Mouse (Mus musculus): Measurements from ENCODE around the gene Zfp553. TPM values are rescaled to one million over a fixed set of nuclear protein-coding genes. Genes with fewer than 3 reads are reported as not detected.

Zfp553 gene
- polyA plus RNA-seq, 1 experiment from 2014 or later: 14.0 TPM

GRCm38 (mm10) chr7:127270666-127271065 is 37.8 kb downstream of the Zfp553 start:
- Histone ChIP-seq H3K36me3 (ENCODE audit: control insufficient read depth, insufficient read depth, low read length) (peaks cover 35% of the 10 kb centered on the region), H3K27ac (replicated peaks; ENCODE audit: low read depth, low read length) (no peak overlapping the region), H3K9me3 (ENCODE audit: control insufficient read depth, low read length) (peaks cover 5% of the 10 kb centered on the region; the same call in 1 of the 2 replicates), H3K4me3 (ENCODE audit: low read depth, low read length) (no peak overlapping the region), H3K27me3 (replicated peaks; ENCODE audit: control insufficient read depth, insufficient read depth, low read length) (no peaks in the 10 kb centered on the region), H3K4me2 (ENCODE audit: low read depth, low read length) (no peak overlapping the region), H3K9ac (ENCODE audit: low read depth, low read length) (no peak overlapping the region), H3K4me1 (ENCODE audit: control insufficient read depth, insufficient read depth, low read length) (peaks cover 6% of the 10 kb centered on the region; the same call in 1 of the 2 replicates)
- DNase-seq (ENCODE audit: low spot score) (no peak), ATAC-seq (ENCODE audit: low read depth) (no peak)
- WGBS: 89% methylated on average over 5 of the region's 5 CpGs

- Histone ChIP-seq H3K27ac (replicated peaks; ENCODE audit: low read depth, low read length) (no peak overlapping the region), H3K4me1 (ENCODE audit: control insufficient read depth, insufficient read depth, low read length) (peaks cover 6% of the 10 kb centered on the region; the same call in 1 of the 2 replicates), H3K36me3 (ENCODE audit: control insufficient read depth, insufficient read depth, low read length) (peaks cover 35% of the 10 kb centered on the region), H3K9me3 (ENCODE audit: control insufficient read depth, low read length) (peaks cover 5% of the 10 kb centered on the region; the same call in 1 of the 2 replicates), H3K9ac (ENCODE audit: low read depth, low read length) (no peak overlapping the region), H3K4me2 (ENCODE audit: low read depth, low read length) (no peak overlapping the region), H3K4me3 (ENCODE audit: low read depth, low read length) (no peak overlapping the region), H3K27me3 (replicated peaks; ENCODE audit: control insufficient read depth, insufficient read depth, low read length) (no peaks in the 10 kb centered on the region)
- ATAC-seq (ENCODE audit: low read depth) (no peak), DNase-seq (ENCODE audit: low spot score) (no peak)
- 97% methylated on average over 4 of the region's 4 CpGs for WGBS
Measured at GRCm38 (mm10) chr7:127271093-127271492, 38.2 kb downstream of the Zfp553 start.

- Histone ChIP-seq H3K27ac (replicated peaks; ENCODE audit: low read depth, low read length) (no peak overlapping the region), H3K9ac (ENCODE audit: low read depth, low read length) (peak overlapping the region; percentile 26; the same call in 1 of the 2 replicates)
Measured at GRCm38 (mm10) chr7:127272566-127272965, 39.7 kb downstream of the Zfp553 start.

GRCm38 (mm10) chr7:127273118-127273923 is 40.5 kb downstream of the Zfp553 start:
- Histone ChIP-seq H3K9ac (ENCODE audit: low read depth, low read length) (peak overlapping the region; percentile 92), H3K4me2 (ENCODE audit: low read depth, low read length) (peak overlapping the region; percentile 71), H3K27ac (replicated peaks; ENCODE audit: low read depth, low read length) (peak overlapping the region; percentile 87), H3K27me3 (replicated peaks; ENCODE audit: control insufficient read depth, insufficient read depth, low read length) (no peaks in the 10 kb centered on the region), H3K36me3 (ENCODE audit: control insufficient read depth, insufficient read depth, low read length) (peaks cover 33% of the 10 kb centered on the region), H3K9me3 (ENCODE audit: control insufficient read depth, low read length) (peaks cover 4% of the 10 kb centered on the region; the same call in 1 of the 2 replicates), H3K4me3 (ENCODE audit: low read depth, low read length) (peak overlapping the region; percentile 92), H3K4me1 (ENCODE audit: control insufficient read depth, insufficient read depth, low read length) (peaks cover 6% of the 10 kb centered on the region; the same call in 1 of the 2 replicates)
- ATAC-seq (ENCODE audit: low read depth) (peak; percentile 54), DNase-seq (ENCODE audit: low spot score) (peak; percentile 42)
- 47% methylated on average over 19 of the region's 50 CpGs for WGBS

More at GRCm38 (mm10) chr7:127272566-127272965, 39.7 kb downstream of the Zfp553 start:
- ATAC-seq (ENCODE audit: low read depth) (no peak), DNase-seq (ENCODE audit: low spot score) (no peak)
- Histone ChIP-seq H3K4me2 (ENCODE audit: low read depth, low read length) (peak overlapping the region; percentile 71), H3K27me3 (replicated peaks; ENCODE audit: control insufficient read depth, insufficient read depth, low read length) (no peaks in the 10 kb centered on the region), H3K4me1 (ENCODE audit: control insufficient read depth, insufficient read depth, low read length) (peaks cover 6% of the 10 kb centered on the region; the same call in 1 of the 2 replicates), H3K4me3 (ENCODE audit: low read depth, low read length) (peak overlapping the region; percentile 92; the same call in 1 of the 2 replicates), H3K36me3 (ENCODE audit: control insufficient read depth, insufficient read depth, low read length) (peaks cover 35% of the 10 kb centered on the region), H3K9me3 (ENCODE audit: control insufficient read depth, low read length) (peaks cover 5% of the 10 kb centered on the region; the same call in 1 of the 2 replicates)
- WGBS: 96% methylated on average over 15 of the region's 15 CpGs

GRCm38 (mm10) chr7:127273925-127274789 is 41.3 kb downstream of the Zfp553 start, which contains the start of gene Sephs2:
TSS of gene Sephs2 (minus strand) at chr7:127274055.
- peaks cover 25% of the 10 kb centered on the region for H3K36me3 ChIP-seq (ENCODE audit: control insufficient read depth, insufficient read depth, low read length)
- ATAC-seq (ENCODE audit: low read depth) (peak; percentile 93), DNase-seq (ENCODE audit: low spot score) (peak; percentile 97)
- H3K4me3 ChIP-seq (ENCODE audit: low read depth, low read length): peak within 1 kb of the TSS; percentile 92
- H3K27ac ChIP-seq (replicated peaks; ENCODE audit: low read depth, low read length): peak within 1 kb of the TSS; percentile 87
- H3K27me3 ChIP-seq (replicated peaks; ENCODE audit: control insufficient read depth, insufficient read depth, low read length): no peaks in the 10 kb centered on the region
- H3K9me3 ChIP-seq (ENCODE audit: control insufficient read depth, low read length): no peaks in the 10 kb centered on the region
- WGBS: 2% methylated on average over 34 of the region's 39 CpGs
- peaks cover 6% of the 10 kb centered on the region; the same call in 1 of the 2 replicates for H3K4me1 ChIP-seq (ENCODE audit: control insufficient read depth, insufficient read depth, low read length)
- H3K9ac ChIP-seq (ENCODE audit: low read depth, low read length): peak within 1 kb of the TSS; percentile 92
- H3K4me2 ChIP-seq (ENCODE audit: low read depth, low read length): peak within 1 kb of the TSS; percentile 71

GRCm38 (mm10) chr7:127276519-127276961 is 43.7 kb downstream of the Zfp553 start:
- H3K27ac ChIP-seq (replicated peaks; ENCODE audit: low read depth, low read length): no peak overlapping the region
- 42% methylated on average over 5 of the region's 5 CpGs for WGBS
- no peak for ATAC-seq (ENCODE audit: low read depth)

GRCm38 (mm10) chr7:127278311-127278710 is 45.5 kb downstream of the Zfp553 start:
- no peaks in the 10 kb centered on the region for H3K9me3 ChIP-seq (ENCODE audit: control insufficient read depth, low read length)
- H3K27me3 ChIP-seq (replicated peaks; ENCODE audit: control insufficient read depth, insufficient read depth, low read length): no peaks in the 10 kb centered on the region
- H3K4me2 ChIP-seq (ENCODE audit: low read depth, low read length): no peak overlapping the region
- no peak overlapping the region for H3K4me3 ChIP-seq (ENCODE audit: low read depth, low read length)
- H3K4me1 ChIP-seq (ENCODE audit: control insufficient read depth, insufficient read depth, low read length): no peaks in the 10 kb centered on the region; the same call in 1 of the 2 replicates
- no peaks in the 10 kb centered on the region for H3K36me3 ChIP-seq (ENCODE audit: control insufficient read depth, insufficient read depth, low read length)
- no peak overlapping the region for H3K27ac ChIP-seq (replicated peaks; ENCODE audit: low read depth, low read length)
- 30% methylated on average over 8 of the region's 8 CpGs for WGBS
- peak; percentile 52 for DNase-seq (ENCODE audit: low spot score)
- no peak overlapping the region for H3K9ac ChIP-seq (ENCODE audit: low read depth, low read length)
- no peak; the same call in 1 of the 2 replicates for ATAC-seq (ENCODE audit: low read depth)

More at GRCm38 (mm10) chr7:127276519-127276961, 43.7 kb downstream of the Zfp553 start:
- DNase-seq (ENCODE audit: low spot score): no peak
- Histone ChIP-seq H3K27me3 (replicated peaks; ENCODE audit: control insufficient read depth, insufficient read depth, low read length) (no peaks in the 10 kb centered on the region), H3K9me3 (ENCODE audit: control insufficient read depth, low read length) (no peaks in the 10 kb centered on the region), H3K4me3 (ENCODE audit: low read depth, low read length) (no peak overlapping the region), H3K9ac (ENCODE audit: low read depth, low read length) (no peak overlapping the region), H3K4me2 (ENCODE audit: low read depth, low read length) (no peak overlapping the region), H3K4me1 (ENCODE audit: control insufficient read depth, insufficient read depth, low read length) (peaks cover 6% of the 10 kb centered on the region; the same call in 1 of the 2 replicates), H3K36me3 (ENCODE audit: control insufficient read depth, insufficient read depth, low read length) (peaks cover 7% of the 10 kb centered on the region)

GRCm38 (mm10) chr7:127280092-127280491 is 47.2 kb downstream of the Zfp553 start:
- H3K27ac ChIP-seq (replicated peaks; ENCODE audit: low read depth, low read length): no peak overlapping the region
- no peaks in the 10 kb centered on the region for H3K36me3 ChIP-seq (ENCODE audit: control insufficient read depth, insufficient read depth, low read length)
- DNase-seq (ENCODE audit: low spot score) (no peak), ATAC-seq (ENCODE audit: low read depth) (no peak)
- no peaks in the 10 kb centered on the region for H3K9me3 ChIP-seq (ENCODE audit: control insufficient read depth, low read length)
- no peaks in the 10 kb centered on the region for H3K27me3 ChIP-seq (replicated peaks; ENCODE audit: control insufficient read depth, insufficient read depth, low read length)
- WGBS: 61% methylated on average over 3 of the region's 3 CpGs
- H3K4me1 ChIP-seq (ENCODE audit: control insufficient read depth, insufficient read depth, low read length): no peaks in the 10 kb centered on the region
- H3K4me2 ChIP-seq (ENCODE audit: low read depth, low read length): no peak overlapping the region
- no peak overlapping the region for H3K4me3 ChIP-seq (ENCODE audit: low read depth, low read length)
- H3K9ac ChIP-seq (ENCODE audit: low read depth, low read length): no peak overlapping the region

All from embryonic facial prominence, embryonic 14.5 days (tissue).